Mouse (Mus musculus) thymus, postnatal 0 days (tissue): Measurements from ENCODE around the gene Trmt2b. TPM values are rescaled to one million over a fixed set of nuclear protein-coding genes. Genes with fewer than 3 reads are reported as not detected.
"Not testable (repeated sequence)": the region's sequence is repeated elsewhere in the genome, so short reads cannot be mapped to it uniquely, and the experiment has no call there.

Experiments used
- DNase-seq: peaks from one replicate; pipeline ENCODE4 v3.0.0-alpha.2; 2015; ENCODE audit warnings: low spot score
- polyA plus RNA-seq: library from polyadenylated mRNA; unstranded; fragments of >200 nt; fragmentation: Nextera tagmentation; extraction: Ambion mirVana; gene quantifications from 2 replicates; pipeline ENCODE4 v1.2.1, GENCODE M21; 2015

The Trmt2b gene
- polyA plus RNA-seq, 1 experiment from 2014 or later: 18.1 TPM

DNA sequence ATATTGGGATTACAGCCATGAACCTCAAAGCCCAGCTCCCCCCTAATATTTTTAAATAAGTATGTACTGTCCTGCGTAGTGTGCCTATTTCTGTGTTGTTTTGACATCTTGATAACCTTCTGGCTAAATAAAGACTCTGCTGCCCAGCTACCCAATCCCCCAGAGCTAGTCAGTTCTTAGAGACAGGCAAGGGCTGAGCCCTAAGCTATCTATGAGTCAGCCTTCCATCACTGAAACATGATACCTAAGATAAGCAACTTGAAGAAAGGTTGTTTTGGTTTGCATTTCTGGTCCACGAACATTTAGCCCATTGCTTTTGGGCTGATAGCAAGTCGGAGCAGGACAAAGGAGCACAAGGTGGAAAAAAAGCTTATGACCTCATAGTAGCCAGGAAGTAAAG, 56.2 kb downstream of the Trmt2b start:
- DNase-seq: no peak

DNA sequence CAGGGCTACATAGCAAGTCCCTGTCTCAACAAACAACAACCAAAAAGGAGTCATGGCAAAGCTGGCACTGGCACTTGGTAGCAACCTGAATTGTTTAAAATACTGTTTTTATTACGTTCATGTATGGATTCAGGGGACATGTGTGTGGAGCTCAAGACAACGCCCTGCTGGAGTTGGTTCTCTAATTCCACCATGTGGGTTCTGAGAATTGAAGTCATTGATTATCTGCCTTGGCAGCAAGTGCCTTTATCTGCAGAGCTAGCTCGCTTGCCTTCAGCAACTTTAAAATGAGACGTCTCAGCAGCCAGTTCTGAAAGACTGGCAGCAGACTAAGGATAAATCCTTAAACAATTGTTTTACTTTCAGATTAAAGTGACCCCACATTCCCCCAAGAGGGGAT, 58.6 kb downstream of the Trmt2b start:
- DNase-seq: no peak

DNA sequence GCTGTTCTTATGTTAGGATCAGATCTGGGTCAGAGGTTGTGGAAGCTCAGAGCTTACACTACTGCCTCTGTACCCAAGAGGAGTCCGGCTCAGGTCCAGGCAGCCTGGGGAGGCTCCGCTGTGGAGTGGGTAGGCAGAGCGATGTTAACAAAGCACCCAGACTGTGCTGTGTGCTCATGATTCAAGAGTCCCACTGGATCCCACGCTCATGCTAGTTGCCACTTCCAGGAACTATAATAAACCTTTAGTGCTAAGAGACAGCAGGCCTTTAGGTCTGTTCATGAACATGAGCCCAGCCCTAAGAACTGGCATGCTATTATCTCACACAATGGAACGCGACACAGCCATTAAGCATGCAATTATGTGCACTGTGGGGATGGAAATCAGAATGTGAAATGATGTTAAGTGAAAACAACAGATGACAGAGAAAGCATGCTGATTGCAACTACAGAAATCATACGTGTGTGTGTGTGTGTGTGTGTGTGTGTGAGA, 65.6 kb downstream of the Trmt2b start:
- no peak for DNase-seq

DNA sequence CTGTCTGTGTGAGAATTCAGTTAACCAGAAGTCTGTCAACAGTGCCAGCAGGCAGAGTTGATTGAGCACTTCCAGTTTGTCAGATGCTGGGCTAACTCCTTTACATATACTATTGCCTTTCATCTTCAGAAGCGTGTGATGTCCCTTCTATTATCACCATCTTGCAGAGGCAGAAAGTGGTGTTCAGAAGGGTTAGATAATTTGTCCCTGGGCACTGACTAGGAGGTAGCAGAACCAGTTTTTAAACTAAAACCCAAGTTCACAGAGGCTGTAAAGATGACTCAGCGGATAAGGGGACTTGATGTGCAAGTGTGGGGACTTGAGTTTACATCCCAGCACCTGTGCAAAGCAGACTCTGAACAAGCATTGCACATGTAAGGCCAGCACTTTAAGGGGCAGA, 68.3 kb downstream of the Trmt2b start:
- DNase-seq: no peak

DNA sequence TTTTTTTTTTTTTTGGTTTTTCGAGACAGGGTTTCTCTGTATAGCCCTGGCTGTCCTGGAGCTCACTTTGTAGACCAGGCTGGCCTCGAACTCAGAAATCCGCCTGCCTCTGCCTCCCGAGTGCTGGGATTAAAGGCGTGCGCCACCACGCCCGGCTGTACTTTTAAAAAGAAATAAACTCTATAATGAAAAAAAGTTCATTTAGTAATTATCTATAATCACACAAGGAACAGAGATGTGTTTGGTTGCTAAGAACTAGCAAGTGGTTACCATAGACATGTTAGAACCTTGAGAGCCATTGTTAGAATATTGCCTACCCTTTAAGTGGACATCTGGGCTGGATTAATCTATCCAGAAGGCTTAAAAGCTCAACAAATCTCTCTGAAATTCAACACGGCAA, 89.6 kb downstream of the Trmt2b start, which contains the start of gene Arl13a:
Gene Arl13a, plus strand, starts transcription at position 301 of the 400 bp plus-strand sequence.
- not testable (repeated sequence) for DNase-seq

DNA sequence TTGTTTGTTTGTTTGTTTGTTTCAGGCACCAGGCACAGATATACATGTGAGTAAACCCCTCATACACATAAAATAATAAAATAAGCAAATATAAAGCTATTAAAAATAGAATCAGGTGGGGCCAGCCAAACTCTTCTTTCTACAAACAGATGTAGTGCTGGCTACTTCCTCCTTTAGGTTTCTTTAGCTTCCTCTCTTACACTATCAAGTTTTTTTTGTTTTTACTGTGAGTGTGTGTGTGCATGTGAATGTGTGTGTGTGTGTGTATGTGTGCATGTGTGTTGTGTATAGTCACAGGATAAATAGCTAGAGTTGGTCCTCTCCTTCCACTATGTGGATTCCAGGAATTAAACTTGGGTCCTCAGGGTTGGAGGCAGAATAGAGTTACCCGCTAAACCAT, 102.1 kb downstream of the Trmt2b start:
- no peak for DNase-seq

Other genes with a start within 250 kb of the Trmt2b start
- 53.6 and 54.1 TPM in 2 replicates for gene Cstf2, start 217.8 kb downstream of the Trmt2b start, polyA plus RNA-seq
- gene Xkrx, start 114.9 kb downstream of the Trmt2b start, polyA plus RNA-seq: 7.0 and 8.0 TPM in 2 replicates
- 0.06 TPM in 1 of 2 replicates, not detected in the other for gene Arl13a, start 89.5 kb downstream of the Trmt2b start, polyA plus RNA-seq
- gene Nox1, start 55.0 kb downstream of the Trmt2b start, polyA plus RNA-seq: 0.54 and 0.55 TPM in 2 replicates
- gene Tmem35a, start 18.2 kb upstream of the Trmt2b start, polyA plus RNA-seq: 2.3 and 2.4 TPM in 2 replicates
- 23.7 and 25.8 TPM in 2 replicates for gene Cenpi, start 31.1 kb upstream of the Trmt2b start, polyA plus RNA-seq
- 0.27 and 0.29 TPM in 2 replicates for gene Drp2, start 127.6 kb upstream of the Trmt2b start, polyA plus RNA-seq
- not detected in 2 replicates for gene Taf7l, start 199.5 kb upstream of the Trmt2b start, polyA plus RNA-seq